Mouse (Mus musculus): Measurements from ENCODE around the gene Dock9.

Dock9 gene

DNA sequence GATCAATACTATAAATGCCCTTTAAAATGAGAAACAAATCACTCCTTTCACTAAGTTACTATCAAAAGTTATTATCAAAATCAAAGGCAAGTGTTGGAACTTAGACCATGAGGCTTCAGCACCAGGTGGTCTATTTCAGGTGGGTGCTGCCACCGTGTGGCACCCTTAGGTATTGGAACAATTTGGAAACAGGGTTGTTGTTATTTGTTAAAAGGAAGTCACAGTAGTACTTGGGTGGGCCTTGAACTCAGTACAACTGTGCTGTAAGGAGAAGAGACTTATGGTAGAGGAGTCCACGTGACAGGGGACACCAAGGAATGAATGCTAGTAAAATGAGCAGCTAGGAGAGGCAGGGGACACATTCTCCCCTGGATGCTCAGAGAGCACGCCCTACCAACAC lies 218.6 kb downstream of the Dock9 start:
- peak; percentile 71 for DNase-seq (ENCODE audit: low read depth)

DNA sequence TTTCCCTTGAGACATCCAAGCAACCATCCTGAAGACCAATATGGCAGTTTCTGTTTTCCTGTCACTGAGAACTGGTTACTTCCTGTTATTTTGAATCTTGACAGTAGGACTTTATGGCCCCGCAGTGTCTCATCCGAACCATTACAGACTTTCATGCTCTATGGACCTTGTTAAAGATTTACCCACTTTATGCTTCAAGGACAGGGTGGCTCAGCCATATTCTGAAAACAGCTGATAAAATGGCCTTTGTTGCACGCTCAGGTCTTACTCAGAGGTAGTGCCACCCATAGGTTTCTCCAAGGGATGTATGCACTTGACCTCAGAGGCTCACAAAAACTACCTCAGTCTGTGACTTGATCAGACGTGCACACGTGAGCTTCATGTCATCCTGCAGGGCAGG lies 224.2 kb downstream of the Dock9 start:
- DNase-seq (ENCODE audit: low read depth), result no peak

DNA sequence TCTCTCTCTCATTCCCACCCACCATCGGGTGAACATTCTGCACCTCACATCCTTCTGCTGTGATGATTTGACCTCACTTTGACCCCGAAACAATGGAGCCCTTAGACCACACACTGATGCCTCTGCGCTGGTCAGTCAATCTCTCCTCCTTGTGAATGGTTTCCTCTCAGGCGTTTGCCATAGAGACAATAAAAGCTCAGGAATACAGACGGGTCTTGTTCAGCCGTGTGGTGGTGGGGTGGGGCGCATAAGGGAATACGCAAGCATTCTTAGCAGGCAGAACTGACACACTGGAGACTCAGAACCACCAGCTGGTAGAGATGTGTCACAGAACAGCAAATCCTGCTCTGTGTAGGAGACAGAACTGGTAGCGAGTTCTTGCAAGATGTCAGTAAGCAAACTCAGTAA lies 230.8 kb downstream of the Dock9 start:
- no peak for DNase-seq (ENCODE audit: low read depth)

DNA sequence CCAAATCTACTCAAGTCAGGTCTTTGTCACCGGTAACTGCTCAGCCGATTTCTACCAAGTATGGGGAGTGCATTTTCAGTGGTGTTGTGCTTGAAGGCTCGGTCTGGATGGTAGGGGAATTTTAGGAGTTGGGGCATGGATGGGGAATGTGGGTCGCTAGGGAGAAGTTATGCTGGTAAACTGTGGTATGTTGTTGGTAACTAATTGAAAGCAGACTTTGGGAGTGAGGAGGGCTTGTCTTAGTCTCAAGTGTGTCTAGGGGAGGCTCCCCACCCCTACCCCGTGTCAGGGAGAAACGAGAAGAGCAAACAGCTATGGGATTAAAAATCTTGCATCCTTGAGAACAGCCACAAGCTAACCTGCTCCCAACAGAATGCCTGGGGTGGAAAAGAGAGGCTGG lies 231.7 kb downstream of the Dock9 start:
- no peak for DNase-seq (ENCODE audit: low read depth)

DNA sequence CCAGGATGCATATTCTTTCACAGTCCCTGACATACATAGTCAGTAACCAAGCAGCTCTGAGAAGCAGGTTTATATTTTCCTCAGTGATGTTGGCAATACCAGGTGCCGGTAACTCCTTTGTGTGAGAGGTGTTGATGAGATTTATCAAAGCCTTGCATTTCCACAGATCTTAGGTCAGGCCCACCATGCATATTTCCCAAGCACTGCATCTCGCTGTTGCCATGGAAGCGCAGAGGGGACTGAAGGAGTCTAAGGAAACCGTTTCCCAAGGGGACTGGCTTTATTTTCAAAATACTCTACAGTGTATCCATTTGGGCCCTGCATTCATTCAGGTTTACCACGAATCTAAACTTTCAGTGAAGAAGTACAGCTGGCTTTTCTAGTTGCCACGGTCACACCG lies 233.0 kb downstream of the Dock9 start:
- no peak for DNase-seq (ENCODE audit: low read depth)

DNA sequence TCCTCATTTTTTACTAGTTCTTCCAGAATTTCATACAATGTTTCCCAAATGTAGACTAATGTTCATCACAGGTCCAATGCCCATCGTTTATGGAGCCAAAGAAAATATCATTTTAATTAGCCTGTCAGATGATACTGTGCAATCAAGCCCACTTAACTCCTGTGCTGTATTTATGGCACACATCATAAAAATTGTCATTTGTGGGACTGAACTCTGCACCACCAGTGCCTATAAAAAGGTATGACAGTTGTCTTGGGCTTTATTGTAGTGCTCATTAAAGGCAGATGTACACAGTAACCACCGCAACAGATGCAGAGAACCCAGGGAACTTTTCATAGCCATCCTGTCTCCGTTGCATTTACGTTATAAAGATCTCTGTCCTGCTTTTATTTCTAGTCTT lies 233.7 kb downstream of the Dock9 start:
- DNase-seq (ENCODE audit: low read depth), result no peak

DNA sequence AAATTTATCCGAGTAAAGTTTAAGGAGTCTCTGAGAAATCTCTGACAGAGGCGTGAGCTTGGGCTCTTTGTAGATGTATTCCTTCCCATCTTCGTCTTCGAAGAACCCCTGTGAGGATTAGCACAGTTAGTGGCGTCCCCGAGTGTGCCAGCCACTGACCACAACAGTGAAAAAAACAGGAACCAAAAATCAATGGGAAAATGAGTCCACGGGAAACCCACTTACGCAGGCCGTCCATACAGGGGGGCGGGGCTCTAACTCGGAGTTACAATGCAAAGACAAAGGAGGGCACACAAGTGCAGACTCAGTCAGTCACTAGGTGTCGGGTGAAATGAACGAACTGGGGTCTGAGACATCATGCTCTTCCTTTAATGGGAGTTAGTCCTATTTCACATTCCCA lies 238.6 kb downstream of the Dock9 start:
- DNase-seq (ENCODE audit: low read depth), result no peak

DNA sequence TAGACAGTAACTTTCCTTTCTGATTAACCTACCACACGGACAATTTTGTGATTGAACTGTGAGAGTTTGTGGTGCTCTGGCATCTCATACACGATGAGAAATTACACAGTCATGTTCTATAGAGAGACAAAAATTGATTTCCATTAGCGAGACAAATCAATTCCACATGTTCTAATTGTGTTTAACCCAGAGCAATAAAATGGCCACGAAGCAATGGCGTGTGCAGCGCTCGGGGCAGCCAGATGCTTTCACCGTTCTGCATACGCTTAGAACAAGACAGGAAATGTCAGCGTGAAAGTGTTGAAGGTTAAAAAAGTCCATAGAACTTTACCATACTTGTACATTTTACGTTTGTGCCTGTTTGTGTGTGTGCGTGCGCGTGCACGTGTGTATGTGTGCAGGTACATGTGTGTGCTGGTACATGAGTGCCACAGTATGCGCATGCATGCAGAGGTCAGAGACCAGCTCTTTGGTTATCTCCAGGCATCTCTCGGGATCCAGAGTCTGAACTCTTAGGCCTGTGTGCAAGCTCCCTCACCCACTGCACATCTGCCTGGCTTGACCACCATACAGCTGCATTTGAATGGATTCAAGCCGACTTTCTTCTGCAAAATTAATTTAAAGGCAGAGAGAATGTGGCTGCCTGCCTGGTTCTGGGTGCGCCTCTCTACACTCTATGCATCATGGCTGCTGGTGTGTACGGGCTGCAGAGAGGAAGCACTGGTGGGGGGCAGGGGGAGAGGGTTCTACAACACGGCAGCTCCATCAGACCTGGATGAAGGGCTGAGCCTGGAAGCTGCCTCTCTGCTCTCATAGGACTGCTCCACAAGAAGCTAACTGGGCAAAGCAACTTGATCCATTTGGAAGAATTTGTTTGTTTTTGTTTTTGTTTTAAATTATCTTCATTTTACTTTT lies 241.0 kb downstream of the Dock9 start:
- DNase-seq (ENCODE audit: low read depth), result no peak

DNA sequence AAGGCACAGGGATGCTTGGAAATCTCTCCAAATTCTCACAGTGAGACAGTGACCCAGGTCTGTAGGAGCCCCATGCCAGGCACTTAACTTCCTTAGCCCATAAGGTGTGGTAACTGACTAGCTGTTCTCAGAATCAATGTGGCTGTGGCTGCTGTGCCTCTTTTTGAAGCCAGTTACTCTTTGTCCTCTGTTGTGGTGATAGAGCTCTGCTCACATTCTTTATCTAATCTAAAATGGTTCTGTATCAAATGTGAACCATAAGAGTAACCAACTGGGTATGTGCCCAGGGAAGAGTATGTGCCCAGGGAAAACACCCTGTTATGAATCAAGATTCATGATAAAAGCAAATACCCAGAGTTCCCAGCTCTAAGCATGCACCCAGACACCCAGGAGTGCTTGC lies 243.9 kb downstream of the Dock9 start:
- DNase-seq (ENCODE audit: low read depth), result peak; percentile 7

DNA sequence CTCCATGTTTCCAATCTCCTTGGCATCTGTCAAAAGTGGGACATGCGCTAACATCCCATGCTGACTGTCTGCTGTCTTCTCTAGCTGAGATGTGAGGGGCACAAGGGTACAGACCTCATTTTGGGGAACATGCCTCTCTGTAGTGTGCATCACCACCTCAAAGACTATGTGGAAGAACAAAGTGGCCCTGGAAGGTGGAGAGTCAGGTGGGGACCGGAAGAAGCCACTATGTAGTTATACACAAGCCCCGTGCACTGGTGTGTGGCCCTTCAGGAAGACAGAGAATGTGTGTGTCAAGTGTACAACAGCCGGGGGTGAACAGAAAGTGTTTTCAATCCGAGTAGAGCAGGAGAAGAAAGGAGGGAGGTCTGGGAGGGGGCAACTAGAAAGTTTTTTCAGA lies 245.1 kb downstream of the Dock9 start:
- DNase-seq (ENCODE audit: low read depth), result no peak

DNA sequence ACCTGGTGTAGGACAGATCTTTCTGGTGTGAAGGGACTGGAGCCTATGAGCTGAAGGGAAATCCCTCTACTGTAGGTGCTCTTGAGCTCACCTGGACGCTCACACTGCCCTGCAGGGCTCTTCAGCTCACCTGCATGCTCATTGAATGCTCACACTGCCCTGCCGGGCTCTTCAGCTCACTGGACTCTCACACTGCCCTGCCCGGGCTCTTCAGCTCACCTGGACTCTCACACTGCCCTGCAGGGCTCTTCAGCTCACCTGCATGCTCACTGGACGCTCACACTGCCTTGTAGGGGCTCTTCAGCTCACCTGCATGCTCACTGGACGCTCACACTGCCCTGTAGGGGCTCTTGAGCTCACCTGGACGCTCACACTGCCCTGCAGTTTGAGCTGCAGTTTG lies 247.8 kb downstream of the Dock9 start:
- DNase-seq (ENCODE audit: low read depth), result no peak

DNA sequence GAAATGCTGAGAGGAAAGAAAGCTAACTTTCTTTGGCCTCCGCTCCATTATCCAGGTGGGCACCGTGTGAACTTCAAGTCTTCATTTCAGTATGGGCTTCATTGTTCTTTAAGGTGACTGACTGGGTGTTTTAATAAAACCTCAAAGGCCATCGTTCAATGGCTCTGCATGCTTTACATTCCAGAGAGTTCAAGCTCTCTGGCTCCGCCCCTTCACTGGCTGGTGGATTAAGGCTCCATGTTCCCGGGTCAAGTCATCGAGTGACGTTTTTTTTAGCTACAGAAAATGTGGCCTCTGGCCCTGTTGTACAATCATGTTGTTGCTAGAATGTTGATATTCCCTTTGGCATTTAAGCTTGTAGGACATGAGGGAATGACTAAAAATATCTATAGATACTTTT lies 249.9 kb downstream of the Dock9 start:
- DNase-seq (ENCODE audit: low read depth), result no peak

DNA sequence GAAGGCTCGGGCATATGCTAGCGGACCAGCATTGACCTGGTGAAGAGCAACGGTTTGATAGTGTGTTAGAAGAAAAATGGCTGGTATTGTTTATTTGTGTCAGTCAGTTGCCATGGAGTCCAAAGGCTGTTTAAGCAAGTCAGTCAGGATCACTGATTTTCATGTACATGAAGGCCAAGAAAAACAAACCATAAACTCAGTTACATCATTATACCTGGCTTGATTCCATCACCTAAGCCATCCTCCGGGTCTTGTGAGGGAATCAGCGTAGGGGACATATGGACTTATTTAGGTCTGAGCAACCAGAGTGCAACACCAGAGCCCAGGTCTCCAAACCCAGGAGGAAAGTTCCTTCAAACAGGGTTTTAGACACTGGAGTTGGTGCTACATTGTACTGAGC lies 251.0 kb downstream of the Dock9 start:
- no peak for DNase-seq (ENCODE audit: low read depth)

DNA sequence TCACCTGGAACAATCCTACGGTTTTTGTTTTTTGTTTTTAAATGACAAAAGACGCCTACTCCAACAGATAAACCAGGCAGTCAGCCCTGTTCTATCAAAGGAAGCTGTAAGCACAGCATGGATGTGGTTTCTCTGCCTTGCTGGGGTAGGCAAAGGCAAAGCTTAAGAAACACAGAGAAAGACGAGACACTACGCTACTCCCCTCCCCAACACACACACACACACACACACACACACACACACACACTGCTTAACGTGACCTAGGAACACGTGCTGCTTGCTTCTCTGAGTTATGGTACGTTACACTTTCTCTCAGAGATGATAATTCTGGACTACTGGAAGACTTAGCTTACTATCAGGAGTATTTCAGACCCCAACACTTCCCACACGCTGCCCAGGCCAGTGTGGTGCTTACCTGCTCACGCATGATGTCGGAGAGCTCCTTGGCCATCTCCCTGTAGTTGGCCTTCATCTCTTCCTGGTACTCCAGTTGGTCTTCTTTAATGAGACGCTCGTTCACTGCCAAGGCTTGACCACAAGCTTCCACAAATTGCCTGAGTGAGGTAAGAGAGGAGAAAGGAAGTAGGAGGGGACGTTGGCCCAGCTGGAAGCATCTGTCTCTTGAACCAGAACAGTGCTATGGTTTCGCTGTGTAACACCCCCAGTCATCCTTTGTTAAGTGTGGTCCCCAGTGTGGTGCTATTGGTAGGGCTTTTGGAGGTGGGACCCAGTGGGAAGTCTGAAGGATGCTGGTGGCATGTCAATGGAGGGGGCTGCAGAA lies 251.9 kb downstream of the Dock9 start:
- no peak for DNase-seq (ENCODE audit: low read depth)

DNA sequence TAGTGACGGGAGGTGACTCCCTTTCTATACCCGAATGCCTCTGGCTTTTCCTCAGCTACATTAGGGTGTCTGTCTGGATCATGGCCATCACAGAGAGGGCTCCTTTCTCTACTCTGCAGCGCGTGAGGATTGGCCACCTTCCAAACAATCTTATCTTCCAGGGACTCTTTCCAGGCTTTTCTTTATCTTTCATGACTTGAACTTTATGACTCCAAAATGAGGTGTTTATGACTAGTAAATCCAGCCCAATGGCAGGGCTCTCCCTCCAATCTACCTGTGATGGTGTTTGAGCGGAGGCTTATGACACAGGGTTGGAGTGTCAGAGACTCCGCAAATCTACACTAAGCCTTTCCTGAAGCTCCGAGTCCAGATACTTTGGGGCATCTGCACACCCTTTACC lies 256.4 kb downstream of the Dock9 start:
- DNase-seq (ENCODE audit: low read depth), result no peak

DNA sequence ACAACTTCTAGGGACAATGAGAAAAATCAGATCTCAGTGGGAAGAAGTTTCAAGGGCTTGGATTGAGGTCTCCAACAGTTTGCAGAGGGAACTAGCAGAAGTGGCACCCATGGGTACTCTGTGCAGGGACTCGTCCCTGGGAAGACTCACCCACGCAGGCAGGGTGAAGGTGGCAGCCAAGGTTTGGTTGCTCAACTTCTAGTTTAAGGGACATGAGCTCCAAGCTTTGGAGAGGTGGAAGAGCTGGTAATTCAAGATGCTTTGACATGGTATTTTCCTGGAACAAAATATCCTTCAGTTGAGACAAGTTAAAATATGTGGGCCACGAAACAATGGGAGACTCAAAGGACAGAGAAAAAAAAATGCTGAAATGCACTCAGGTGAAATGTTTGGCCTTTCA lies 263.1 kb downstream of the Dock9 start:
- no peak for DNase-seq (ENCODE audit: low read depth)

DNA sequence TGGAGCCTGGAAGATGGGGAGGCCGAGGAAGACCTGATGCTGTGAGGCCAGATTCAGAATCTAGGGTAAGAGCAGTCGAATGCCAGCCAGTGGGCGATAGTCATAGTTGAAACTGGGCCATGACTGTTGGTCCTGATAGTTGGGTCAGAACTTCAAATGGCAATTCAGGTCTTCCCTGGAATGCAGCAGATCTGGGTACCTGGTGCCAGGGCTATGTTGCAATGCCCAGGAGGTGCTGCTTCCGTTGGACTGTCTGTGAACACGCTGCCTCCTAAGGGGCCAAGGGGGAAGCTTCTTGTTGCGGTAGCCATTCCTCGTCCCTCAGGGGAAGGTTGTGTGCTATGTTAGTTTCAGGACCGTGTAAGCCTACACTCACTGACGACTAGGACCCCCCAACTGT lies 266.8 kb downstream of the Dock9 start:
- DNase-seq (ENCODE audit: low read depth), result no peak

DNA sequence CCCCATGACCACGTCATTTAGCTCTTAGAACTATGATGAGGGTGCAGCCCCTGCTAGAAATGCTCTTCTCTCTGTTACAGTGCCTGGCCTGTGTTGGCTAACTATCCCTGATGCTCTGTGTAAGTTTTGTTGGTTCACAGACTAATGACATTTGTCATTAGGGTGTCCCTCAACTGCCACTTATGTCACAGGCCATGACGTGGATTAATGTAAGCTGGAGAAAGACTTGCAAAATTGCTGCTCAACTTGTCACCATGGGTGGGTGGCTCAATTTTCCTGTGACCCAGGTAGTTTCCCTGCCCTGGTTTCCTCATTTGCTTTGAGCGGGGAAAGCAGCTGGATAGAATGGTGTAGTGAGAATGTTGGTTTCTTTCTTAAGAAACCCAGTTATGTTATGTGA lies 269.8 kb downstream of the Dock9 start:
- no peak for DNase-seq (ENCODE audit: low read depth)

DNA sequence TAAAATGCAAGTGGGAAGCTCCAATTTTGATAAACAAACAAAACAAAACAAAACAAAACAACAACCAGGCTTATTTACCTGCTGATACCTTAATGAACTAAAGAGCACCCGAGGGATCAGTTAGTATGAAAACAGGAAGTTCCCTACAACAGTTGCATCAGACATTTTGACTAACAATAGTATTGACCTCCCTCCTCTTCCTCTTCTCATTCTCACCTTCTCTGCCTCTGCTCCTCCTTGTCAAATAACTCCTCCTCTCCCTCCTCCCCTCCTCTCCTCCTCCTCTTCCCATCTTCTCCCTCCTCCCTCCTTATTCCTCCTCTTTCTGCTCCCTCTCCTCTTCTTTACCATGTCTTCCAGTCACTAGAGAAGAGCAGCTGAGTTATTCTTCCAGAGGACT lies 270.4 kb downstream of the Dock9 start:
- no peak for DNase-seq (ENCODE audit: low read depth)

DNA sequence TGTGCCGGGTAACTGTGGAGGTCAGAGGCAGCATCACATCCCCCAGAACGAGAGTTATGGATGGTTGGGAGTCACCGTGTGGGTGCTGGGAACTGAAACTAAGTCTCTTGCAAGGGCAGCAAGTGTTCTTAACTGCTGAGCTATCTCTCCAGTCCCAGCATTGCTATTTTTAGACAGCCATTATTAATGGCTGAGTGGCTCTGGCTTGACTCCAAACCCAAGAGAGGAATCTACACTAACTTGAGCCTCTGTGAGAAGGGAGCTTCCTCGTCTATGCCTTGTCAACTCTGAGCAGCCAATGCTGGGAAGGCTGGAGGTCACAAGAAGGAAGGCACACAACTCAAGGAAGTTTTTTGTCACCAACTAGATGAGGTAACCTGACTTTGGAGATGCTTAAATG lies 275.9 kb downstream of the Dock9 start:
- no peak for DNase-seq (ENCODE audit: low read depth)

DNA sequence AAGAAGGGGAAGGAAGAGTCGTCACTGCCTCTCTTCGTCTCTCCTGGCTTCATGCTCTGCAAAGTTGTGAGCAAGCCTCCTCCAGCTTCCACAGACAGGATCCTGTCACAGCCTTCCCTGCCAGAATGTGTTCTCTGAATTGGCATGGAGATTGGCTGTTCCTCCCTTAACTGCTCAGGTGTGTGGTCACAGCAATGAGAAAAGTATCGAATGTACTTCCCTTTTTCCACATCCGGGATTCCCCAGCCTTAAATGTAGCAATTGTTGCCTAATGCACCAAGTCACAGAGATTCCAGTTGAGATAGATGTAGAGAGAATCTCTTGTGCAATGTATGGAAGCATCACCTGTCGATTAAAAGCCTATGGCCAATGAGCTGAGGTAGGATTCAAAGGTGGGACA lies 280.8 kb downstream of the Dock9 start:
- no peak for DNase-seq (ENCODE audit: low read depth)

DNA sequence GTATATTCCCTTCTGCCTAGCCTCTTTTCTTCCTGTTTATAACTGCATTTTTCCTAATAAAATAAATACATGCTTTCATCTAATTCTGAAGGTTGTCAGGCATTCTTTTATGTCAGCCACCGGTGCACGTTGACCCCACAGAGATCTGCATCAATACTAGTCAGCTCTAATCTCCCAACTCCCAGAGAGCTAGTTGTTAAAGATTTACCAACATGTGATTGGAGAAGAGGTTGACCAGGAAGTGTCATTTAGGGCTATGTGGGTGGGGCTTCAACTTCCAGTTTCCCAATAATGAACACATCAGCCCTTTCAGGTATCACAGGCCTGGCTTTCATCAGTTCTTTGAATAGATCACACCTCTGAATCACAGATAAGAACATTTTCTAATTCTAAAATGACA lies 288.7 kb downstream of the Dock9 start:
- no peak for DNase-seq (ENCODE audit: low read depth)

DNA sequence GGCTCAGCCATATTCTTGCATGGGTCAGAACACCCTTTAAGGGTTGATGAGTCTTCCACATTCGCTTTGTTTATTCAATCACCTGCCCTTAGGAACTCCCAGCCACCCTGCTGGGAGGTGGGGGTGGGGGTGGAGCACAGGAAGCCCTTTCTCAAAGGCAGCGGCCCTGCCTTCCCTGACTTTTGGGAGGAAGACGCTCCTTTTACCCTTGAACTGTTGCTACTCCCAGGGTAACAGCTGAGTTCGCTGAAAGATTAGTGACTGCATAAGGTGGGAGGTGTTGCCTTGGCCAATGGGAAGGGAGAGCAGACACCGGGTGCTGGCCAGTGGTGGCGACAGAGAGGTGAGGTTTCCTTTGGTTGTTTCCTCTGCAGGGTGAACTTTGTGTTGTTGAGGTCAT lies 291.3 kb downstream of the Dock9 start:
- DNase-seq (ENCODE audit: low read depth), result no peak

DNA sequence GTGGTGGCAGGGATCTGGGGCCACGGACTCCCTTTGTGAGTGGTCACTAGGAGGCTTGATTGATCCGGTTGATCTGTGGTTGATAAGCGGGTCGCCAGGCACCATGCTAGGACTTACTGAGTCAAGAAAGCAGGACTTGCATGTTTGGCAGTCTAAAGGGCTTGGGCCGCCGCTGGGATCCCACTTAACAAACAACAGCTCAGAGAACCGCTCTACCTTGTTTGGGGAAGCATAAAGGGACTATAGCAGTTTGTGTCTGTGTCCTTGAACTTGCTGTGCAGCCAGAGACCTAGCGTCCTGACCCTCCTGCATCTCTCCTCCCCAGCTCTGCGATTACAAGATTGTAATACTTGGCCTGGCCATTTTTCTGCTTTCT lies 292.2 kb downstream of the Dock9 start:
- no peak for DNase-seq (ENCODE audit: low read depth)
